Mouse (Mus musculus) liver, adult 2 months (tissue): ENCODE results near the gene Slc25a44. TPM values are rescaled to one million over a fixed set of nuclear protein-coding genes. Genes with fewer than 3 reads are reported as not detected.
A peak's percentile ranks its signal among the peaks of the same experiment; 100 is the strongest.
"Not testable (repeated sequence)": the region's sequence is repeated elsewhere in the genome, so short reads cannot be mapped to it uniquely, and the experiment has no call there.

Source experiments
- DNase-seq: peaks from one replicate; pipeline ENCODE4 v3.0.0-alpha.2; 2011; ENCODE audit warnings: low read depth, low spot score; ENCODE audit errors: extremely low read depth
- H3K27ac ChIP-seq: fragments of 200-500 bp; replicated peaks from 2 replicates; pipeline ENCODE4 v1.5.1; 2012; ENCODE audit warnings: low read depth, mild to moderate bottlenecking, control low read depth, inconsistent platforms, low read length; ENCODE audit not compliant: insufficient read depth
- H3K27me3 ChIP-seq: fragments of 200-500 bp; 2 replicates; pipeline ENCODE4 v1.6.1; 2012; ENCODE audit warnings: mild to moderate bottlenecking, moderate library complexity, low read length, inconsistent platforms; ENCODE audit not compliant: control insufficient read depth, insufficient read depth
- H3K36me3 ChIP-seq: fragments of 200-500 bp; 2 replicates; pipeline ENCODE4 v1.6.1; 2012; ENCODE audit warnings: low read length, inconsistent platforms; ENCODE audit not compliant: control insufficient read depth, insufficient read depth
- H3K4me1 ChIP-seq: fragments of 200-500 bp; 2 replicates; pipeline ENCODE4 v1.6.1; 2011; ENCODE audit warnings: low read length; ENCODE audit not compliant: control insufficient read depth, insufficient read depth
- H3K4me3 ChIP-seq: fragments of 200-500 bp; 2 replicates; pipeline ENCODE4 v1.5.1; 2011; ENCODE audit warnings: low read depth, mild to moderate bottlenecking, control low read depth, low read length, moderate library complexity; ENCODE audit not compliant: insufficient read depth
- H3K79me2 ChIP-seq: fragments of 200-500 bp; 2 replicates; pipeline ENCODE4 v1.6.1; 2012; ENCODE audit warnings: inconsistent platforms, mild to moderate bottlenecking, low read length, moderate library complexity; ENCODE audit not compliant: control insufficient read depth, insufficient read depth
- H3K9ac ChIP-seq: fragments of 200-500 bp; 2 replicates; pipeline ENCODE4 v1.6.1; 2012; ENCODE audit warnings: low read depth, mild to moderate bottlenecking, control low read depth, inconsistent platforms, low read length
- CTCF ChIP-seq: fragments of 200-500 bp; IDR thresholded peaks from 2 replicates; pipeline ENCODE4 v1.5.1; 2011; ENCODE audit warnings: low read depth, low read length, control low read depth
- POLR2A ChIP-seq: fragments of 200-500 bp; IDR thresholded peaks from 2 replicates; pipeline ENCODE4 v1.6.1; 2011; ENCODE audit warnings: low read length, control low read depth; ENCODE audit not compliant: insufficient read depth; ENCODE audit errors: extremely low read depth
- WGBS: fragments of 180-500 bp; shearing (Covaris S2); methylation state at CpG from one replicate; pipeline ENCODE4 v1.1.7; 2018; 5-methylcytosine and 5-hydroxymethylcytosine counted together
- polyA plus RNA-seq: library from polyadenylated mRNA; depleted of rRNA; stranded (reverse); fragments of >200 nt; gene quantifications from 2 replicates; pipeline ENCODE4 v1.2.3, GENCODE M21; 2012
- total RNA-seq: library from RNA; depleted of rRNA; stranded (reverse); fragments of >200 nt; gene quantifications from 2 replicates; pipeline ENCODE4 v1.2.3, GENCODE M21; 2014

Slc25a44 gene
- total and polyA plus RNA-seq, 2 experiments, result 28.1 to 57.0 TPM

- Histone ChIP-seq H3K27ac (no peak within 1 kb of the TSS), H3K4me3 (no peak within 1 kb of the TSS), H3K4me1 (no peaks in the 10 kb centered on the region), H3K36me3 (no peaks in the 10 kb centered on the region), H3K79me2 (no peaks in the 10 kb centered on the region), H3K27me3 (no peaks in the 10 kb centered on the region), H3K9ac (no peak within 1 kb of the TSS)
- TF ChIP-seq CTCF, result no peak
- TF ChIP-seq POLR2A, result no peak
- 74% methylated on average over 5 of the region's 5 CpGs for WGBS
- no peak for DNase-seq
Observed at GRCm38 (mm10) chr3:88384364-88384763, 40.6 kb downstream of the Slc25a44 start, which contains the start of gene Bglap. TSS of gene Bglap (minus strand) at chr3:88384464.

GRCm38 (mm10) chr3:88382383-88382782, 42.6 kb downstream of the Slc25a44 start:
- DNase-seq, H3K27ac ChIP-seq, H3K27me3 ChIP-seq, H3K36me3 ChIP-seq, H3K4me1 ChIP-seq, H3K9ac ChIP-seq, H3K79me2 ChIP-seq, H3K4me3 ChIP-seq: not testable (repeated sequence)
- 38% methylated on average over 1 of the region's 7 CpGs for WGBS

GRCm38 (mm10) chr3:88381389-88382315, 43.3 kb downstream of the Slc25a44 start:
- H3K27me3 ChIP-seq, H3K9ac ChIP-seq, H3K4me1 ChIP-seq, DNase-seq, H3K27ac ChIP-seq, H3K36me3 ChIP-seq, H3K79me2 ChIP-seq, H3K4me3 ChIP-seq: not testable (repeated sequence)
- 21% methylated on average over 21 of the region's 22 CpGs for WGBS

- not testable (repeated sequence) for H3K27me3 ChIP-seq, H3K79me2 ChIP-seq, DNase-seq, H3K9ac ChIP-seq, H3K36me3 ChIP-seq, H3K4me1 ChIP-seq, H3K4me3 ChIP-seq, H3K27ac ChIP-seq
- WGBS, result 89% methylated on average over 5 of the region's 5 CpGs
Observed at GRCm38 (mm10) chr3:88378599-88378998, 46.3 kb downstream of the Slc25a44 start, which contains the start of gene Bglap2. TSS of gene Bglap2 (minus strand) at chr3:88378699.

GRCm38 (mm10) chr3:88376644-88377043, 48.3 kb downstream of the Slc25a44 start:
- 47% methylated on average over 7 of the region's 7 CpGs for WGBS
- not testable (repeated sequence) for H3K36me3 ChIP-seq, H3K27me3 ChIP-seq, H3K27ac ChIP-seq, H3K4me1 ChIP-seq, H3K9ac ChIP-seq, DNase-seq, H3K79me2 ChIP-seq, H3K4me3 ChIP-seq

GRCm38 (mm10) chr3:88375750-88376626, 49.0 kb downstream of the Slc25a44 start:
- H3K4me1 ChIP-seq, H3K9ac ChIP-seq, H3K4me3 ChIP-seq, H3K27ac ChIP-seq, H3K79me2 ChIP-seq, H3K27me3 ChIP-seq, H3K36me3 ChIP-seq: not testable (repeated sequence)
- DNase-seq, result peak; percentile 39
- 13% methylated on average over 19 of the region's 19 CpGs for WGBS

- H3K36me3 ChIP-seq, result not testable (repeated sequence)
Observed at GRCm38 (mm10) chr3:88372643-88373042, 52.3 kb downstream of the Slc25a44 start, which contains the start of gene Bglap3. TSS of gene Bglap3 (minus strand) at chr3:88372743.

GRCm38 (mm10) chr3:88368511-88368910, 56.4 kb downstream of the Slc25a44 start:
- H3K36me3 ChIP-seq, H3K9ac ChIP-seq, DNase-seq, H3K79me2 ChIP-seq, H3K4me1 ChIP-seq, H3K27ac ChIP-seq, H3K4me3 ChIP-seq, H3K27me3 ChIP-seq: not testable (repeated sequence)
- WGBS, result 89% methylated on average over 7 of the region's 7 CpGs

More at GRCm38 (mm10) chr3:88372643-88373042, 52.3 kb downstream of the Slc25a44 start, which contains the start of gene Bglap3:
- H3K27me3 ChIP-seq, H3K4me1 ChIP-seq, H3K27ac ChIP-seq, H3K9ac ChIP-seq, DNase-seq, H3K79me2 ChIP-seq, H3K4me3 ChIP-seq: not testable (repeated sequence)
- 94% methylated on average over 9 of the region's 9 CpGs for whole genome bisulfite sequencing
